Mouse (Mus musculus) megakaryocyte-erythroid progenitor cell, adult 5-6 weeks (primary cell): Measurements from ENCODE around the gene Phc2. TPM values are rescaled to one million over a fixed set of nuclear protein-coding genes. Genes with fewer than 3 reads are reported as not detected.

Source experiments
- ATAC-seq: replicated peaks from 2 replicates; pipeline ENCODE4 v1.8.0; 2016; ENCODE audit warnings: mild to moderate bottlenecking, inconsistent platforms; ENCODE audit not compliant: severe bottlenecking, poor library complexity, low FRiP score, low TSS enrichment
- total RNA-seq, 2 experiments: library from RNA; stranded (forward) in 1 of 2; stranded (reverse) in 1 of 2; fragments of 200-1000, 215-1000 nt in 1 of 2; fragments of >200 nt in 1 of 2; fragmentation: Nextera tagmentation in 1 of 2; gene quantifications; 2 replicates each; pipeline ENCODE4 v1.2.3; 2014 to 2017

Phc2 gene
- total RNA-seq, 2 experiments from 2014 or later = 18.1 to 56.5 TPM

GRCm38 (mm10) chr4:128795596-128795995 lies 141.1 kb downstream of the Phc2 start:
- ATAC-seq = peak; percentile 28; the same call in 1 of the 2 replicates

GRCm38 (mm10) chr4:128796788-128797187 lies 142.3 kb downstream of the Phc2 start:
- ATAC-seq = no peak

- peak; percentile 52 for ATAC-seq
Observed at GRCm38 (mm10) chr4:128801675-128802465, 147.4 kb downstream of the Phc2 start.

Other genes with a start within 250 kb of the Phc2 start
- gene Zscan20, start 44.6 kb upstream of the Phc2 start, total RNA-seq (2014; fragmentation: Nextera tagmentation) = 4.0 and 8.6 TPM in 2 replicates
- 3.4 and 6.9 TPM in 2 replicates for gene Zscan20, start 44.6 kb upstream of the Phc2 start, total RNA-seq (2017)
- 0.28 and 0.72 TPM in 2 replicates for gene Tlr12, start 36.1 kb upstream of the Phc2 start, total RNA-seq (2014; fragmentation: Nextera tagmentation)
- 0.14 TPM in 1 of 2 replicates, not detected in the other for gene Tlr12, start 36.1 kb upstream of the Phc2 start, total RNA-seq (2017)
- 0.31 TPM in 1 of 2 replicates, not detected in the other for gene A3galt2, start 100.7 kb downstream of the Phc2 start, total RNA-seq (2014; fragmentation: Nextera tagmentation)
- gene A3galt2, start 100.7 kb downstream of the Phc2 start, total RNA-seq (2017) = not detected in 2 replicates
- 28.5 and 38.2 TPM in 2 replicates for gene Zfp362, start 151.3 kb downstream of the Phc2 start, total RNA-seq (2014; fragmentation: Nextera tagmentation)
- gene Zfp362, start 151.3 kb downstream of the Phc2 start, total RNA-seq (2017) = 2.8 and 7.4 TPM in 2 replicates
- gene Trim62, start 228.9 kb downstream of the Phc2 start, total RNA-seq (2014; fragmentation: Nextera tagmentation) = 0.54 and 0.79 TPM in 2 replicates
- 0.38 TPM in 1 of 2 replicates, not detected in the other for gene Trim62, start 228.9 kb downstream of the Phc2 start, total RNA-seq (2017)